Mouse (Mus musculus): Measurements from ENCODE around the gene Gm13757.
"Not testable (repeated sequence)": the region's sequence is repeated elsewhere in the genome, so short reads cannot be mapped to it uniquely, and the experiment has no call there.

The Gm13757 gene

GRCm38 (mm10) chr2:88449031-88449430, at the start of gene Gm13757:
Gene Gm13757, minus strand, starts transcription at chr2:88449131.
- DNase-seq (ENCODE audit: low spot score) = no peak

GRCm38 (mm10) chr2:88493020-88493419, 44.1 kb upstream of the Gm13757 start, which contains the start of gene Olfr1185-ps1:
Gene Olfr1185-ps1, plus strand, starts transcription at chr2:88493320.
- no peak for DNase-seq (ENCODE audit: low spot score)

- DNase-seq (ENCODE audit: low spot score) = no peak
Observed at GRCm38 (mm10) chr2:88483298-88483697, 34.4 kb upstream of the Gm13757 start, which contains the start of gene Olfr1184. Gene Olfr1184, plus strand, starts transcription at chr2:88483598.

- not testable (repeated sequence) for DNase-seq (ENCODE audit: low spot score)
Observed at GRCm38 (mm10) chr2:88454567-88454966, 5.6 kb upstream of the Gm13757 start, which contains the start of gene Olfr1183. Gene Olfr1183, plus strand, starts transcription at chr2:88454867.

GRCm38 (mm10) chr2:88426071-88426470, 22.9 kb downstream of the Gm13757 start, which contains the start of gene Olfr1181:
Gene Olfr1181, minus strand, starts transcription at chr2:88426171.
- DNase-seq (ENCODE audit: low spot score) = no peak

- no peak for DNase-seq (ENCODE audit: low spot score)
Observed at GRCm38 (mm10) chr2:88419051-88419450, 29.9 kb downstream of the Gm13757 start, which contains the start of gene Olfr1180. Gene Olfr1180, minus strand, starts transcription at chr2:88419151.

GRCm38 (mm10) chr2:88406353-88406752, 42.6 kb downstream of the Gm13757 start, which contains the start of gene Olfr1179:
Gene Olfr1179, minus strand, starts transcription at chr2:88406453.
- DNase-seq (ENCODE audit: low spot score) = no peak
